ENCODE assay signal across 9 mouse cellular contexts in the genomic region with DNA sequence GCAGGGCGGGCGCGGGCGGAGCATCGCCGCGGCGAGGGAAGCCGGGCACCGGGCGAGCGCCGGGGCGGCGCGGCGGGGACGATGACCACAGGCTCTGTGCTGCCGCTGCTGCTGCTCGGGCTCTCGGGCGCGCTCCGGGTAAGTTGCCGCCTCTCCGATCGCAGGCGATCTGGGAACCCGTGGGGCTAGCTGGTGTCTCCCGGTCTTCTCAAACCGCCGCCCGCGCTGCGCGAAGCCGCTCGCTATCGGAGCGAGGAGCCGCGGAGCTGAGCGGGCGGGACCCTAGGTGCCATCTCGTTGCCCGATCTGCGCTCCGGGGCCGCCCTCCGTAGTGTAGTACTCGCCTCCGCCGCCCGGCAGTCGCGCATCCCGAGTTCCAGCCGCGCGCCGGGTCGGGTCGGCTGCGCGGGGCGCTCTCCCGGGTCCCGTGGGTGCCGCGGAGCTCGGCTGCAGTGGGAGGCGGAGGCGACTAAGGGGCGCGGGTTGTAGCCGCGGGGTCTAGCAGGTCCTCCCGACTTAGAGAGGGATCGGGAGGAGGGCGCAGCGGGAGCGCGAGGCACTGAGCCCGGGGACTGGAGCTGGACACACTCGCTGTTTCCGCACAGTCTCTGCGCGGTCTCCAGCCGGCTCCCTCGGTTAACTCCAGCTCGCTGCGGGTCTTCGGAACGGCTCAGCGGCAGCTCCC. TPM values are rescaled to one million over a fixed set of nuclear protein-coding genes. Genes with fewer than 3 reads are reported as not detected.
DNase-seq lines count a peak whose midpoint lies in the region; ATAC-seq and TF ChIP-seq lines count a peak whose summit lies in the region.
"Had no signal": no experiment of that assay in that cellular context is flagged by ENCODE, and none has a peak within 500 bp of the region (broad histone marks: within the 10 kb centered on the region; RNA-seq: fewer than 3 reads in every experiment).

No protein-coding gene starts in this region.

- peak overlapping the region; percentile 38 for H3K27ac ChIP-seq in cerebellum, adult 2 months (ENCODE audit: insufficient read depth, low read length)
- H3K27ac ChIP-seq in forebrain, embryonic 15.5 days (replicated peaks), result peak overlapping the region; percentile 87
- H3K27ac ChIP-seq in hindbrain, embryonic 14.5 days, result peak overlapping the region; percentile 78
- H3K27ac ChIP-seq in limb, embryonic 14.5 days (replicated peaks; ENCODE audit: low read depth, low read length), result peak overlapping the region; percentile 48; the same call in 1 of the 2 replicates
- H3K27ac ChIP-seq in midbrain, embryonic 14.5 days (replicated peaks; ENCODE audit: low read depth, low read length), result peak overlapping the region; percentile 87

- H3K36me3 ChIP-seq in forebrain, embryonic 15.5 days, result no peaks in the 10 kb centered on the region
- no peaks in the 10 kb centered on the region for H3K36me3 ChIP-seq in hindbrain, embryonic 14.5 days (replicated peaks; ENCODE audit: control insufficient read depth, insufficient read depth)
- no peaks in the 10 kb centered on the region for H3K36me3 ChIP-seq in limb, embryonic 14.5 days (ENCODE audit: control insufficient read depth, insufficient read depth, low read length)
- H3K36me3 ChIP-seq in midbrain, embryonic 14.5 days (ENCODE audit: control insufficient read depth, insufficient read depth, low read length), result no peaks in the 10 kb centered on the region

- peak overlapping the region; percentile 73 for H3K9ac ChIP-seq in forebrain, embryonic 15.5 days (replicated peaks)
- peak overlapping the region; percentile 85 for H3K9ac ChIP-seq in hindbrain, embryonic 14.5 days
- H3K9ac ChIP-seq in limb, embryonic 14.5 days (ENCODE audit: low read depth, low read length, severe bottlenecking), result peak overlapping the region; percentile 58
- H3K9ac ChIP-seq in midbrain, embryonic 14.5 days (replicated peaks; ENCODE audit: low read length), result peak overlapping the region; percentile 81

- DNase-seq in cerebellum, adult 2 months, result peak; percentile 63 to 82
- DNase-seq in cerebellum, adult 9-11 months, result no peak
- peak; percentile 7 to 24 for DNase-seq in adrenal gland, postnatal 4 days (ENCODE audit: low spot score in 2 of 2)
- DNase-seq in hindbrain, embryonic 14.5 days (ENCODE audit: low spot score), result peak; percentile 66
- peak; percentile 18 for DNase-seq in limb, embryonic 14.5 days (ENCODE audit: low spot score)
- peak; percentile 83 for DNase-seq in midbrain, embryonic 14.5 days
- DNase-seq in thymus, postnatal 4 days, result peak; percentile 32

- H3K9me3 ChIP-seq in forebrain, embryonic 15.5 days, result no peaks in the 10 kb centered on the region
- no peaks in the 10 kb centered on the region for H3K9me3 ChIP-seq in hindbrain, embryonic 14.5 days (ENCODE audit: control insufficient read depth, low read length)
- no peaks in the 10 kb centered on the region for H3K9me3 ChIP-seq in limb, embryonic 14.5 days (ENCODE audit: control insufficient read depth, low read length)
- H3K9me3 ChIP-seq in midbrain, embryonic 14.5 days (ENCODE audit: control insufficient read depth, low read length), result no peaks in the 10 kb centered on the region

- H3K4me2 ChIP-seq in forebrain, embryonic 15.5 days (replicated peaks), result peak overlapping the region; percentile 93
- H3K4me2 ChIP-seq in hindbrain, embryonic 14.5 days (replicated peaks), result peak overlapping the region; percentile 97
- H3K4me2 ChIP-seq in limb, embryonic 14.5 days (replicated peaks; ENCODE audit: low read depth, low read length, severe bottlenecking), result peak overlapping the region; percentile 99
- H3K4me2 ChIP-seq in midbrain, embryonic 14.5 days (ENCODE audit: low read length), result peak overlapping the region; percentile 65

- H3K4me3 ChIP-seq in cerebellum, adult 2 months (replicated peaks; ENCODE audit: insufficient read depth, low read depth, low read length), result peak overlapping the region; percentile 57
- H3K4me3 ChIP-seq in forebrain, embryonic 15.5 days, result peak overlapping the region; percentile 75
- peak overlapping the region; percentile 68 for H3K4me3 ChIP-seq in hindbrain, embryonic 14.5 days (replicated peaks; ENCODE audit: low read length)
- H3K4me3 ChIP-seq in limb, embryonic 14.5 days (replicated peaks; ENCODE audit: low read length), result peak overlapping the region; percentile 63
- peak overlapping the region; percentile 73 for H3K4me3 ChIP-seq in midbrain, embryonic 14.5 days (replicated peaks; ENCODE audit: low read depth, low read length)

- no peaks in the 10 kb centered on the region for H3K27me3 ChIP-seq in cerebellum, adult 2 months (ENCODE audit: control insufficient read depth, insufficient read depth, low read length)
- no peaks in the 10 kb centered on the region for H3K27me3 ChIP-seq in forebrain, embryonic 15.5 days
- peaks cover 5% of the 10 kb centered on the region; the same call in 1 of the 2 replicates for H3K27me3 ChIP-seq in hindbrain, embryonic 14.5 days (ENCODE audit: control insufficient read depth, insufficient read depth, low read length)
- H3K27me3 ChIP-seq in limb, embryonic 14.5 days (ENCODE audit: control insufficient read depth, insufficient read depth, low read length), result peaks cover 20% of the 10 kb centered on the region; the same call in 1 of the 2 replicates
- peaks cover 4% of the 10 kb centered on the region; the same call in 1 of the 2 replicates for H3K27me3 ChIP-seq in midbrain, embryonic 14.5 days (ENCODE audit: control insufficient read depth, insufficient read depth, low read length)

- ATAC-seq in forebrain, embryonic 15.5 days (replicated peaks), result peak; percentile 66
- peak; percentile 58 for ATAC-seq in hindbrain, embryonic 14.5 days (ENCODE audit: low FRiP score)
- peak; percentile 73 for ATAC-seq in limb, embryonic 14.5 days (ENCODE audit: low FRiP score, low read depth)
- peak; percentile 76 for ATAC-seq in midbrain, embryonic 14.5 days (ENCODE audit: low FRiP score, low TSS enrichment)

- H3K4me1 ChIP-seq in cerebellum, adult 2 months (ENCODE audit: control insufficient read depth, insufficient read depth, low read length), result no peaks in the 10 kb centered on the region
- H3K4me1 ChIP-seq in forebrain, embryonic 15.5 days, result peaks cover 47% of the 10 kb centered on the region
- H3K4me1 ChIP-seq in hindbrain, embryonic 14.5 days (replicated peaks; ENCODE audit: control insufficient read depth, insufficient read depth, low read length), result peaks cover 19% of the 10 kb centered on the region
- peaks cover 8% of the 10 kb centered on the region for H3K4me1 ChIP-seq in limb, embryonic 14.5 days (ENCODE audit: control insufficient read depth, insufficient read depth, low read length)
- H3K4me1 ChIP-seq in midbrain, embryonic 14.5 days (ENCODE audit: control insufficient read depth, insufficient read depth, low read length), result peaks cover 29% of the 10 kb centered on the region

- no peak for TF ChIP-seq POLR2A in cerebellum, adult 2 months (IDR thresholded peaks at IDR 0.05; ENCODE audit: borderline replicate concordance, insufficient read depth, low read length)
- TF ChIP-seq POLR2A in limb, embryonic 14.5 days (IDR thresholded peaks at IDR 0.05; ENCODE audit: borderline replicate concordance, extremely low read depth, insufficient read depth, insufficient read length), result no peak

- WGBS in cerebellum, adult 2 months, result under 1% methylated on average over 95 of the region's 95 CpGs
- 0% methylated on average over 87 of the region's 95 CpGs for WGBS in forebrain, embryonic 15.5 days
- WGBS in hindbrain, embryonic 14.5 days, result under 1% methylated on average over 92 of the region's 95 CpGs
- WGBS in limb, embryonic 14.5 days, result under 1% methylated on average over 43 of the region's 95 CpGs
- WGBS in midbrain, embryonic 14.5 days, result under 1% methylated on average over 78 of the region's 95 CpGs

- TF ChIP-seq CTCF in cerebellum, adult 2 months (IDR thresholded peaks at IDR 0.05; ENCODE audit: borderline replicate concordance, insufficient read depth, low read depth, low read length), result no peak

RNA-seq across cellular contexts. Expression of a gene that starts 0.5 kb away (rescaled TPM):
- polyA plus RNA-seq in cerebellum, adult 2 months (2012; rRNA removed), result 9.3 and 11.0 TPM in 2 replicates
- total RNA-seq in adrenal gland, postnatal 4 days (2021), result 1 to 10 TPM; 6.8 to 7.7 TPM
- 58.2 and 66.6 TPM in 2 replicates for polyA plus RNA-seq in forebrain, embryonic 15.5 days (2015; fragmentation: Nextera tagmentation; extraction: Ambion mirVana)
- polyA plus RNA-seq in hindbrain, embryonic 14.5 days (2014; fragmentation: Nextera tagmentation; extraction: Ambion mirVana), result 32.8 and 36.7 TPM in 2 replicates
- polyA plus RNA-seq in limb, embryonic 14.5 days (2012; rRNA removed), result 7.5 and 8.6 TPM in 2 replicates
- 9.0 and 11.1 TPM in 2 replicates for polyA plus RNA-seq in limb, embryonic 14.5 days (2014; fragmentation: Nextera tagmentation; extraction: Ambion mirVana)
- 42.8 and 50.5 TPM in 2 replicates for polyA plus RNA-seq in midbrain, embryonic 14.5 days (2014; fragmentation: Nextera tagmentation; extraction: Ambion mirVana)
- polyA plus RNA-seq: C2C12 had no signal
